Mouse (Mus musculus) heart, postnatal 14 days (tissue): ENCODE measurements around the gene Selplg. TPM values are rescaled to one million over a fixed set of nuclear protein-coding genes. Genes with fewer than 3 reads are reported as not detected.

Experiments
- DNase-seq, 2 experiments: peaks; one replicate each; pipeline ENCODE4 v3.0.0; 2021 to 2022
- intact Hi-C: fragments of 180-260 bp; cut with DNase I; formaldehyde crosslinking; loops from one replicate; pipeline ENCODE4 v1.15.1; 2025
- long read RNA-seq, 2 experiments: library from polyadenylated mRNA; stranded (forward); transcript quantifications; one replicate each; pipeline ENCODE4 v2.0.0; 2021
- total RNA-seq, 2 experiments: library from RNA; stranded (reverse); gene quantifications; 2 replicates each; pipeline ENCODE4 v1.2.3; 2021

Gene Selplg
- total RNA-seq = 1 to 10 TPM; 2.3 to 6.4 TPM
- long read RNA-seq, experiment 1, transcript Selplg-201 (2 exons, 1,855 nt) = major isoform, 6 of 7 reads
- long read RNA-seq, experiment 1, partial matches to known transcripts = 0 of 7 reads
- long read RNA-seq, experiment 1, other reads (novel, unspliced or antisense) = 1 of 7 reads
- long read RNA-seq, experiment 2, partial matches to known transcripts = 0 of 2 reads
- long read RNA-seq, experiment 2, other reads (novel, unspliced or antisense) = 0 of 2 reads

DNA sequence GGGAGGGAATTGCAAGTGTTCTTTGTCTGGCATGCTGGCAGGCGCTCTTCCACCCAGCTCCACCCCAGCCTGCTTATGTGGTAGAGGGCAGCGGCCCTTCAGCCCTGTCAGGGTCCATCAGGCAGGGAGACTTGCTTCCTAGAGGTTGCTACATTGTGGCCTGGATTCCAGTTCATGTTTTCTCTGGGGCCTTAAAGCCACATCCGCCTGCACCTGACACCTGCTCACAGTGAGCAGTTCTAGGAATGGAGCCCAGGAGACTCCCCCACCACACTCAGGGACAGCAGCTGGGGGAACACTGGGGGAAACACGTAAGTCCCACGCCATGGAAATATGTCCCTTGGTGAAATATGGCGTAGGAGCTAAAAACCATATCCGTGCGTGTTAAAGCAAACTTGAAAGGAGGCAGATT, at the start of gene Selplg:
Gene Selplg, minus strand, starts transcription at position 155 of the 412 bp plus-strand sequence.
- DNase-seq = no peak
- intact Hi-C loops = no loop called here

GRCm38 (mm10) chr5:113881136-113881535, 48.7 kb upstream of the Selplg start:
- intact Hi-C loops = no loop called here
- no peak for DNase-seq

DNA sequence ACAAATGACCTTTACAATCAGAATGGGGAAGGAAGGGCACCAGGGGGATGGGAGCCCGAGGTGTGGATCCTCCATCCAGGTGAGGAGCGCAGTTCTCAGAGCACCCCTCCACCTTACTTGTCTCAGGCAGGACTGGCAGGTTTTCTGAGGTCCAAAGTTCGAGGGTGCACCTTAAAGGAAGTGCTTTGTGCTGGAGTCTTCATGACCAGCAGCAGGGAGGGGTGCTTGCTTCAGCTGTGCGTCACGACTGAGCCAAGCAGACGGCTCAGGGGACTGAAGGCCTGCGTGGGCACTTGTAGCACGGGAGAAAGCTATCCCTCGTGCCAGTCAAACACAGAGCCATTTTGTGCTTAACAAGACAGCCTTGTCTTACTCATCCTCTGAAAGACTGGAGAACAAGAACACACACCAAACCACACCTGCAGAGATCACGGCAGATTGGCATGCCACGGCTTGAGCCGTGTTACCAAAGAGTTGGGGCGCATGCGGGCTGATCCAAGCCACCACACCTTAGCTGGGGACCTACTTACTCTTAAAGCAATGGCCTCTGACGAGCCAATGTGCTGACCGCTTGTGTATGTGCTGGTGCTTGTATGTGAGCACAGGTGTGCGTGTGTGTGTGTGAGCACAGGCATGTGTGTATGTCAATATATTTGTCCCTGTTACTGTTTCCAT, 46.6 kb upstream of the Selplg start:
- DNase-seq = no peak
- intact Hi-C loops = no loop called here

GRCm38 (mm10) chr5:113877565-113877964, 45.1 kb upstream of the Selplg start:
- intact Hi-C loops = no loop called here
- no peak for DNase-seq

GRCm38 (mm10) chr5:113876176-113876575, 43.7 kb upstream of the Selplg start:
- intact Hi-C loops = no loop called here
- DNase-seq = no peak

DNA sequence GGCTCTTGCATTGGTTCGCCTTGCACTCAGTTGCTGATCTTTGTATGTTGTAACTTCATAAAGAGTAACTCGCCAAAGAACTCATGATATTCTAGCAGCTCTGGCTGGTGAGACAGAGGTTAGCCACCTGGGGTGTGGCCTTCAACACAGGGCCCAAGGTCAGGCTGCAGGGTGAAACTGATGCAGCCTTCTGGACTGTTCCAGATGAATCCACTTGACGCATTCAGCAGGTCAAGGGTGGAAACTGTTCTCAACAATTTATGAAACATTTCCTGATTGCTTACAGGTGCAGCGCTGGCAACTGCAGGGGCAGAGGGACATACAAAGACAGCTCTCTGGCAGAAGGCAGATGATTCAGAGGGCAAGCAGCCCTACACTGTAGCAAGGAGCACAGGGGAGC, 43.2 kb upstream of the Selplg start:
- no peak for DNase-seq
- intact Hi-C loops = no loop called here

DNA sequence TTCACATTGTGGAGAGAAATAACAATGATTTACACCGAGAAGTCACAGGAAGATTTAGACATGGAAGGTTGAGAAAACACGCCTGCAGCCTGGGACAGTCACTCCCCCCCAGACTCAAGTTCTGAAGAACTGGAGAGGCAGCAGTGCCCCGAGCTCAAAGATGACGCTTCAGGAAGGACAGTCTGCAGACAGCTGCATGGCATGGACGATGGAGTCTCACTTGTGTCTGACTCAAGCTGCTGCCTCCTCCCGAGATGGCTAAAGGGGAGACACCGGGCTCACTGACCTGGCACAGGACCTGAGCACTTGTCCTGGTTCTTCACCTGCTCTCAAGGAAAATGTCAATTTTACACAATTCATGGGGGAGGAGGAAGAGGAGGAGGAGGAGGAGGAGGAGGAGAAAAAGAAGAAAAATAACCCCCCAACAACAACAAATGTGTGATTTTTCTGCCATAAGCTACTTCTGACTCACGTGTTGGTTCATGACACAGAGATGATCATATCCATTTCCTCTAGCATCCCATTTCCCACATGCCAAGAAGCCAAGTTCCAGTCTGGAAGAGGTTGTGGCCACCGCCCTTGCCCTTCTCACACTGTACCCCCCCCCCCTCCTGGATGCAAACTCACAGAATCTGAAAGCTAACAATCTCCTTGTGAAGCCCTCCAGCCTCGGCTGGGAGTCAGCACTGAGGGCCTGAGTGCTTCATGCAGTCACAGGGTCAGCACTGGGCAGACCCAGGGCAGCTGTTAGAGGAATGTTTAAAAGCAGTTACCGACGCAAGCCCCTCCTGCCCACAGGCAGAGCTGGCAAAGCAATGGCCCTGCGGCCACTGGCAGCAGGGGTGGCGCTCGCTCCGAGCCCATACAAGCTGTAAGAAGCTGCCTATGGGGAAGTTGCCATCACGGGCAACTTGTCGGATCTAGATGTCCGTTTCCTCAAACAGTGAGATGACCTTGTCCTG, 41.9 kb upstream of the Selplg start:
- DNase-seq = no peak
- intact Hi-C loops = loop anchor here (5.0 kb wide), 1 partner anchor 33 kb away; the partner anchor contains the start of gene Coro1c

GRCm38 (mm10) chr5:113872936-113873912, 40.8 kb upstream of the Selplg start:
- intact Hi-C loops = loop anchor here (2.0 to 5.0 kb wide), 2 partner anchors 16 to 34 kb away; partner anchors contain the start of gene Coro1c
- DNase-seq = peak; percentile 61 to 71

GRCm38 (mm10) chr5:113871903-113872548, 39.6 kb upstream of the Selplg start:
- no peak for DNase-seq
- intact Hi-C loops = loop anchor here (2.0 to 5.0 kb wide), 2 partner anchors 17 to 35 kb away; partner anchors contain the start of gene Coro1c

GRCm38 (mm10) chr5:113870393-113871040, 38.1 kb upstream of the Selplg start:
- DNase-seq = peak in 1 of 2 experiments; percentile 32
- intact Hi-C loops = loop anchor here (5.0 kb wide), 1 partner anchor 37 kb away; the partner anchor contains the start of gene Coro1c

GRCm38 (mm10) chr5:113869132-113869531, 36.7 kb upstream of the Selplg start:
- intact Hi-C loops = no loop called here
- DNase-seq = peak; percentile 80 to 82

DNA sequence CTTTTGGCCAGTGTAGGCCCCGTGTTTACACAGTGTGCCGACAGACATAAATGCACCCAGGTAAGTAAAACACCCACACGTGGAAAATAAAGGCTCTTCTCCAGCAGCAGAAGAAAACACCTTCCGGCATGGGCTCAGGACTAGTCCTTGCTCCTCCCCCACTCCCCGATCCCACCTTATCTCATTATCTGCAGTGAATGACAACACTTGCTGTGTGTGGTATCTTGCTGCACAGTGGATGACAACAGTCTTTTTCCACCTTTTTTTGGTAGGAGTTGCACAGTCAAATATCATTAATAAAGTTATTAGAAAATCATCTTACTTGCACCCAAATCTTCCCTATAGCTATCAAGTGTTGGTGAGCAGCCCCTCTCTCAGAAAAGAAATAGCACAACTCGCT, 32.5 kb upstream of the Selplg start:
- no peak for DNase-seq
- intact Hi-C loops = no loop called here

DNA sequence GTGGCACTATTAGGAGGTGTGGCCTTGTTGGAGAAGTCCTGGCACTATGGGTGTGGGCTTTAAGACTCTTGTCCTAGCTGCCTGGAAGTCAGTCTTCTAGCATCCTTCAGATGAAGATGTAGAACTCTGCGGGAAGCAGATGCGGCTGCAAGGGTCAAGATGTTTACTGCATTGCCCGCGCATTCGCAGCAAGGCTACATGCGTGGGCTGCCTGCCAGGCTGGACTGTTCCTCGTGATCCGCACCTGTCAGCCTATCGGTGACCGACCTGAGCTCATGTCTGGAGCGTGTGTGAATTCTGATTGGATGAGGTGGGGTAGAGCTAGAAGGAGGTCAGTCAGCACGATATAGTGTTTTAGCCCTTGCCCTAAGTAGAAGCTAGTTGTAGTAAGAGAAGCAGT, 31.6 kb upstream of the Selplg start:
- no peak for DNase-seq
- intact Hi-C loops = no loop called here

DNA sequence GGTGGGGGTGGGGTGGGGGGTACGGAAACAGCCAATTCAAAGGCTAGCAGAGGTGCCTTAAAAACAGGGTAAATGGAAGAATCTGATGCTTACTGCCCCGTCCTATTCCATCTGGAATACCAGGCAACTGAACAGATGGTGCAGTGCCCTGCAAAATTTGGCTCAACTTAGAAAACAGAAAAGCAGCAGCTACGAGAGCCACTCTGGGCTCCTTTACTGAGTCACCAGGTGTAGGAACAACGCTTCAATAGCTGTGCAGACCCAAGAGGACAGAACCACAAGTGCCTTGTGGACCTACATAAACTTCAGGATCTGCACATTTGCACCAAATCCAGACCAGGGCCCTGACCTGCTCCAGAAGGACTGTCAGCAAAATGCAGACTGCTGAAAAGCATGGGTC, 30.0 kb upstream of the Selplg start:
- intact Hi-C loops = no loop called here
- DNase-seq = no peak

DNA sequence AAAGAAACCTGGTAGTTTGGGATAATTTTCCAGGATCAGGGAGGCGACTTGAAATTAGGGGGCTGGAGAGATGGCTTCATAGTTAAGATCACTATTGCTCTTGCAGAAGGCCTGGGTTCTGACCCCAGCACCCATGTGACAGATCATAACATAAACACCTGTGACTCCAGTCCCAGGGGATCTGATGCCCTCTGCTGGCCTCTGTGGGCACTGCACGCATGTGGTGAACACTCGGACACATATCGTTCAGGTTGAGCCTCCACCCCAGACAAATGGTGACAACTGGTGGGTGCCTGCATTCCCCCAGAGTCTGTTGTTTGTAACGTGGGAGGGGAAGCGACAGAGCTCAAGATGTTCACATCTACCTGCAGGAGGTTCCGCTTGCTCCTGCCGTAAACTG, 28.9 kb upstream of the Selplg start:
- intact Hi-C loops = no loop called here
- DNase-seq = peak in 1 of 2 experiments; percentile 34

- DNase-seq = peak; percentile 66 to 70
- intact Hi-C loops = loop anchor here (10.0 kb wide), 1 partner anchor 266 kb away; the partner anchor contains the start of gene Alkbh2
Observed at GRCm38 (mm10) chr5:113858971-113859370, 26.5 kb upstream of the Selplg start.

DNA sequence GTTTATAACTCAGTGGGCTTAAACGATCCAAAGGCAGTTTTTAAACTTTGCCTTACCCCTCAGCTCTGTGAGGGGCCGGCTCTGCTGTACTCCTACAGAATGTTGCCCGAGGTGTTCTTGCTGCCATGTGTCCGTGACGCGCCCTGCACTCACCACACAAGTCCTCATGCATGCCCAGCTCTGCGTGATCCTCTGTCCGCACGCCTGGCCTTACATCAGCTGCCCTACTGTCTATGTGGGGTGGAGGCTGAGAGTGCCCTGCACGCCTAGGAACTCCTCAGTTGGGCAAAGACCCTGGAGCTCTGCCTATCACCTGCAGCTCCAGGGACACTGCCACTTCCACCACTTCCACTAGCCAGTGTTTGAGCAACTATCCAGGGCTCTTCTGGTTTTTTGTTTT, 26.1 kb upstream of the Selplg start:
- intact Hi-C loops = loop anchor here (10.0 kb wide), 1 partner anchor 266 kb away; the partner anchor contains the start of gene Alkbh2
- peak in 1 of 2 experiments; percentile 35 for DNase-seq

DNA sequence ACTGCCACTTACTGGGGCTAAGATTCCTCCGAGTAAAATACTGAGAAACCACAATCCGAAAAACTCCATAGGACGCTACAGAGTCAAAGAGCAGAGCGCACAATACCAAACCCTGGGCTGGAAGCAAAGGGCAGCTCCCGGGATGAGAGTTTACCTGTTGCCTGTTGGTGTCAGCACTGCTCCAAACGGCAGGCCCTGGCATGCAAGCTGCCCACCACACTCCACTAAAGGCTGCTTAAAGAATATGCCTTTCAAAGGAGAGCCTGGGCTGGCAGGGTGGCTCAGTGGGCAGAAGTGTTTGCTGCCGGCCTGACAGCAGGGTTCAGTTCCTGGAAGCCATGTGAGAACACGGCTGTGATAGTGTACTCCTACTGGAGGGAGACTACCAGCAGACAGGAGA, 25.2 kb upstream of the Selplg start:
- intact Hi-C loops = loop anchor here (10.0 kb wide), 1 partner anchor 267 kb away; the partner anchor contains the start of gene Alkbh2
- DNase-seq = peak in 1 of 2 experiments; percentile 47
